Mouse (Mus musculus): ENCODE data around the gene Plekhh2.

DNA sequence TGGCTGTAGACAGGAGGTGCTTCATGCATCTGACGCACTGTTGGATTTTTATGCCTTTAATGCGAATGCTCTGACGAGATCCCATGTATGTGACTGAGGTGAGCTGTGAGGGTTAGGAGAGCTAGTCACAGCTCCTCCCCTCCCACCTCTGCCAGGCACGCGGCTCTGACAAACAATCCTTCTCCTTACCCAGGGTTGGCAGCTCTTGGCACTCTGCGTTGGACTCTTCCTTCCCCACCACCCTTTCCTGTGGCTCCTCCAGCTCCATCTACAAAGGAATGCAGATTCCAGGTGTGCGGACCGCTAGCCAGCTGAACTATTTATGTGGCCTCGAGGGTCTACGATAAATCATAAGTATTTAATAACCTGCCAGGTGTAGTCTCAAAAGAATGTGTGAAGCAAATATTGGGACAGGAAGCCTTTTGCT is 84.3 kb downstream of the Plekhh2 start:
- TF ChIP-seq CTCF (IDR thresholded peaks at IDR 0.05; ENCODE audit: borderline replicate concordance, control insufficient read depth, extremely low read depth, insufficient read depth, low read length, poor library complexity) (no peak), POLR2A (IDR thresholded peaks at IDR 0.05; ENCODE audit: control insufficient read depth, extremely low read depth, insufficient read depth, low read length, poor library complexity) (no peak)

Data from thymus, adult 2 months (tissue).